Mouse (Mus musculus) layer of hippocampus, postnatal 14 days (tissue): ENCODE measurements around the gene Dcps. TPM values are rescaled to one million over a fixed set of nuclear protein-coding genes. Genes with fewer than 3 reads are reported as not detected.

ENCODE experiments used
- DNase-seq, 2 experiments: peaks; one replicate each; pipeline ENCODE4 v3.0.0; 2021 to 2022; ENCODE audit warnings: low spot score in 2 of 2, mixed read lengths in 1 of 2
- long read RNA-seq, 2 experiments: library from polyadenylated mRNA; stranded (forward); transcript quantifications; one replicate each; pipeline ENCODE4 v2.0.0; 2021
- total RNA-seq, 2 experiments: library from RNA; stranded (reverse); gene quantifications; 2 replicates each; pipeline ENCODE4 v1.2.3; 2021

The Dcps gene
- 10 to 100 TPM; 17.5 to 18.5 TPM for total RNA-seq
- long read RNA-seq, experiment 1, transcript Dcps-201 (6 exons, 1,274 nt) = major isoform, 16 of 16 reads
- long read RNA-seq, experiment 1, partial matches to known transcripts = 0 of 16 reads
- long read RNA-seq, experiment 1, other reads (novel, unspliced or antisense) = 0 of 16 reads
- long read RNA-seq, experiment 2, transcript Dcps-201 (6 exons, 1,274 nt) = major isoform, 22 of 25 reads
- long read RNA-seq, experiment 2, partial matches to known transcripts = 0 of 25 reads
- long read RNA-seq, experiment 2, other reads (novel, unspliced or antisense) = 3 of 25 reads

- peak; percentile 96 for DNase-seq
Measured at GRCm38 (mm10) chr9:35175251-35176123, at the start of gene Dcps. Gene Dcps, minus strand, starts transcription at chr9:35176061.

- no peak for DNase-seq
Measured at GRCm38 (mm10) chr9:35223466-35223865, 47.6 kb upstream of the Dcps start.

- no peak for DNase-seq
Measured at GRCm38 (mm10) chr9:35217963-35218362, 42.1 kb upstream of the Dcps start.

- no peak for DNase-seq
Measured at GRCm38 (mm10) chr9:35211573-35212511, 36.0 kb upstream of the Dcps start.

- DNase-seq = peak; percentile 97 to 99
Measured at GRCm38 (mm10) chr9:35210542-35211474, 34.9 kb upstream of the Dcps start, which contains the start of gene Foxred1. Gene Foxred1, minus strand, starts transcription at chr9:35211055.

GRCm38 (mm10) chr9:35204421-35204820 lies 28.6 kb upstream of the Dcps start:
- DNase-seq = no peak

- DNase-seq = no peak
Measured at GRCm38 (mm10) chr9:35203536-35203935, 27.7 kb upstream of the Dcps start.

GRCm38 (mm10) chr9:35200529-35201060 lies 24.7 kb upstream of the Dcps start:
- no peak for DNase-seq

- DNase-seq = peak; percentile 83
Measured at GRCm38 (mm10) chr9:35199772-35200471, 24.1 kb upstream of the Dcps start, which contains the start of the genes Srpr and Tirap. Gene Srpr, plus strand, starts transcription at chr9:35200175. Gene Tirap, minus strand, starts transcription at chr9:35200291.

- no peak for DNase-seq
Measured at GRCm38 (mm10) chr9:35198945-35199771, 23.3 kb upstream of the Dcps start.

GRCm38 (mm10) chr9:35198351-35198750 lies 22.5 kb upstream of the Dcps start:
- no peak for DNase-seq

GRCm38 (mm10) chr9:35197625-35198024 lies 21.8 kb upstream of the Dcps start:
- no peak for DNase-seq

GRCm38 (mm10) chr9:35194048-35194447 lies 18.2 kb upstream of the Dcps start:
- no peak for DNase-seq

GRCm38 (mm10) chr9:35192983-35193542 lies 17.2 kb upstream of the Dcps start:
- no peak for DNase-seq

- DNase-seq = no peak
Measured at GRCm38 (mm10) chr9:35188700-35189099, 12.8 kb upstream of the Dcps start.

- DNase-seq = no peak
Measured at GRCm38 (mm10) chr9:35187351-35187903, 11.6 kb upstream of the Dcps start.

- DNase-seq = no peak
Measured at GRCm38 (mm10) chr9:35186430-35186829, 10.6 kb upstream of the Dcps start.
